Mouse (Mus musculus) lung, adult 2 months (tissue): ENCODE measurements around the gene Stfa3.

Experiments used
- CTCF ChIP-seq: fragments of 200-500 bp; IDR thresholded peaks from 2 replicates; pipeline ENCODE4 v1.5.1; 2011; ENCODE audit warnings: mild to moderate bottlenecking, low read length, control low read depth; ENCODE audit not compliant: insufficient read depth
- POLR2A ChIP-seq: fragments of 200-500 bp; IDR thresholded peaks from 2 replicates; pipeline ENCODE4 v1.6.1; 2011; ENCODE audit warnings: low read depth, mild to moderate bottlenecking, control low read depth, low read length, borderline replicate concordance; ENCODE audit errors: extremely low read depth

GRCm38 (mm10) chr16:36469367-36469766 lies 14.2 kb upstream of the Stfa3 start:
- TF ChIP-seq POLR2A (no peak), CTCF (no peak)
